In genomic region chr15:103340786-103341185, GRCm38 (mm10) we compare ENCODE assay signal across 9 mouse cellular contexts. TPM values are rescaled to one million over a fixed set of nuclear protein-coding genes. Genes with fewer than 3 reads are reported as not detected.
DNase-seq lines count a peak whose midpoint lies in the region; ATAC-seq and TF ChIP-seq lines count a peak whose summit lies in the region.
"Had no signal": no experiment of that assay in that cellular context is flagged by ENCODE, and none has a peak within 500 bp of the region (broad histone marks: within the 10 kb centered on the region; RNA-seq: fewer than 3 reads in every experiment).

No protein-coding gene starts in this region.

- 25% methylated on average over 4 of the region's 4 CpGs for WGBS in heart, embryonic 15.5 days
- 21% methylated on average over 4 of the region's 4 CpGs for WGBS in midbrain, embryonic 12.5 days

- peak; percentile 88 for DNase-seq in heart, adult 11 months
- no peak for DNase-seq in heart, adult 9 months (ENCODE audit: low spot score in 2 of 2)
- no peak for DNase-seq in layer of hippocampus, adult 9-10 months (ENCODE audit: low spot score)
- DNase-seq in ovary, postnatal 36 days (ENCODE audit: low spot score): no peak
- DNase-seq in embryo, embryonic 11 days: no peak

- no peak overlapping the region; the same call in 1 of the 2 replicates for H3K27ac ChIP-seq in heart, embryonic 15.5 days
- no peak overlapping the region for H3K27ac ChIP-seq in midbrain, embryonic 12.5 days (replicated peaks)

- peak overlapping the region; percentile 87 for H3K4me3 ChIP-seq in E14TG2a.4 (replicated peaks; ENCODE audit: low read length)
- peak overlapping the region; percentile 63; the same call in 1 of the 2 replicates for H3K4me3 ChIP-seq in heart, embryonic 15.5 days
- H3K4me3 ChIP-seq in midbrain, embryonic 12.5 days: peak overlapping the region; percentile 49; the same call in 1 of the 2 replicates

- H3K36me3 ChIP-seq in E14TG2a.4 (ENCODE audit: insufficient read depth, low read length): peaks cover 25% of the 10 kb centered on the region
- peaks cover 21% of the 10 kb centered on the region for H3K36me3 ChIP-seq in heart, embryonic 15.5 days
- H3K36me3 ChIP-seq in midbrain, embryonic 12.5 days: peaks cover 8% of the 10 kb centered on the region; the same call in 1 of the 2 replicates

- TF ChIP-seq CTCF in E14TG2a.4 (conservative IDR thresholded peaks at IDR 0.05; ENCODE audit: low read length): peak; percentile 20; the same call in 1 of the 2 replicates

- H3K27me3 ChIP-seq in E14TG2a.4 (ENCODE audit: insufficient read depth, low read length): peaks cover 23% of the 10 kb centered on the region
- H3K27me3 ChIP-seq in heart, embryonic 15.5 days: peaks cover 51% of the 10 kb centered on the region
- H3K27me3 ChIP-seq in midbrain, embryonic 12.5 days: peaks cover 50% of the 10 kb centered on the region

- H3K9ac ChIP-seq in heart, embryonic 15.5 days: no peak overlapping the region
- no peak overlapping the region for H3K9ac ChIP-seq in midbrain, embryonic 12.5 days (replicated peaks)

- no peak for ATAC-seq in heart, embryonic 15.5 days (replicated peaks; ENCODE audit: insufficient number of reproducible peaks, insufficient read depth, low FRiP score, low read depth)
- ATAC-seq in midbrain, embryonic 12.5 days (ENCODE audit: low FRiP score, low read depth): no peak

- peak overlapping the region; percentile 93 for H3K4me2 ChIP-seq in heart, embryonic 15.5 days
- peak overlapping the region; percentile 80 for H3K4me2 ChIP-seq in midbrain, embryonic 12.5 days (replicated peaks)

- H3K4me1 ChIP-seq in E14TG2a.4 (replicated peaks; ENCODE audit: low read depth, low read length): peaks cover 96% of the 10 kb centered on the region
- H3K4me1 ChIP-seq in heart, embryonic 15.5 days (replicated peaks): peaks cover 31% of the 10 kb centered on the region
- H3K4me1 ChIP-seq in midbrain, embryonic 12.5 days: peaks cover 24% of the 10 kb centered on the region

- H3K9me3 ChIP-seq in E14TG2a.4 (ENCODE audit: low read length): no peaks in the 10 kb centered on the region
- no peaks in the 10 kb centered on the region for H3K9me3 ChIP-seq in heart, embryonic 15.5 days (replicated peaks)
- H3K9me3 ChIP-seq in midbrain, embryonic 12.5 days: no peaks in the 10 kb centered on the region

RNA-seq across cellular contexts. Expression of gene Zfp385a, which starts 0.9 kb away (rescaled TPM):
- 5.9 and 10.5 TPM in 2 replicates for polyA plus RNA-seq in heart, embryonic 15.5 days (2015; fragmentation: Nextera tagmentation; extraction: Ambion mirVana)
- polyA plus RNA-seq in midbrain, embryonic 12.5 days (2016; fragmentation: Nextera tagmentation; extraction: Ambion mirVana): 19.6 and 20.8 TPM in 2 replicates
- polyA plus RNA-seq: inflammation-experienced regulatory T-cells, adult 6 months had no signal

RNA-seq across cellular contexts. Expression of gene Itga5, which starts 25.8 kb away (rescaled TPM):
- polyA plus RNA-seq in heart, embryonic 15.5 days (2015; fragmentation: Nextera tagmentation; extraction: Ambion mirVana): 62.4 and 70.8 TPM in 2 replicates
- polyA plus RNA-seq in midbrain, embryonic 12.5 days (2016; fragmentation: Nextera tagmentation; extraction: Ambion mirVana): 19.0 and 21.2 TPM in 2 replicates

RNA-seq across cellular contexts. Expression of gene Gpr84, which starts 30.4 kb away (rescaled TPM):
- 0.11 and 0.25 TPM in 2 replicates for polyA plus RNA-seq in heart, embryonic 15.5 days (2015; fragmentation: Nextera tagmentation; extraction: Ambion mirVana)
- 0.10 and 0.20 TPM in 2 replicates for polyA plus RNA-seq in midbrain, embryonic 12.5 days (2016; fragmentation: Nextera tagmentation; extraction: Ambion mirVana)
- polyA plus RNA-seq: inflammation-experienced regulatory T-cells, adult 6 months had no signal
